Mouse (Mus musculus) forebrain, embryonic 14.5 days (tissue): Measurements from ENCODE around the gene Hs3st3a1. TPM values are rescaled to one million over a fixed set of nuclear protein-coding genes. Genes with fewer than 3 reads are reported as not detected.

Experiments
- ATAC-seq: fragments of 200-750 bp; cut with Nextera tagmentation; 2 replicates; pipeline ENCODE4 v1.8.0; 2017; ENCODE audit warnings: mild to moderate bottlenecking, moderate library complexity
- DNase-seq: peaks from one replicate; pipeline ENCODE4 v3.0.0-alpha.2; 2015; ENCODE audit warnings: low spot score
- H3K27ac ChIP-seq: fragments of 300-500 bp; sonication (generic); 2 replicates; pipeline ENCODE4 v1.5.1; 2014; ENCODE audit warnings: low read depth, mild to moderate bottlenecking, control low read depth, low read length, moderate library complexity
- H3K27me3 ChIP-seq: fragments of 300-500 bp; sonication (generic); replicated peaks from 2 replicates; pipeline ENCODE4 v1.6.1; 2014; ENCODE audit warnings: low read length, control low read depth, mixed read lengths; ENCODE audit not compliant: control insufficient read depth, insufficient read depth
- H3K36me3 ChIP-seq: fragments of 300-500 bp; sonication (generic); 2 replicates; pipeline ENCODE4 v1.6.1; 2014; ENCODE audit warnings: low read length, control low read depth; ENCODE audit not compliant: control insufficient read depth, insufficient read depth
- H3K4me1 ChIP-seq: fragments of 300-500 bp; sonication (generic); 2 replicates; pipeline ENCODE4 v1.6.1; 2014; ENCODE audit warnings: antibody characterized with exemption, low read length, control low read depth; ENCODE audit not compliant: control insufficient read depth, insufficient read depth
- H3K4me2 ChIP-seq: fragments of 300-500 bp; sonication (generic); 2 replicates; pipeline ENCODE4 v1.6.1; 2014; ENCODE audit warnings: mild to moderate bottlenecking, control low read depth, low read length
- H3K4me3 ChIP-seq: fragments of 300-500 bp; sonication (generic); 2 replicates; pipeline ENCODE4 v1.5.1; 2014; ENCODE audit warnings: low read depth, low read length, control low read depth
- H3K9ac ChIP-seq: fragments of 300-500 bp; sonication (generic); 2 replicates; pipeline ENCODE4 v1.6.1; 2014; ENCODE audit warnings: mild to moderate bottlenecking, low read length, control low read depth, moderate library complexity
- H3K9me3 ChIP-seq: fragments of 300-500 bp; sonication (generic); replicated peaks from 2 replicates; pipeline ENCODE4 v1.6.1; 2016; ENCODE audit warnings: low read length, control low read depth, mixed read lengths; ENCODE audit not compliant: control insufficient read depth
- WGBS: fragments of 180-500 bp; shearing (Covaris S2); extraction: QIAGEN DNeasy Blood & Tissue Kit; methylation state at CpG from one replicate; pipeline ENCODE4 v1.1.7; 2014; 5-methylcytosine and 5-hydroxymethylcytosine counted together
- polyA plus RNA-seq: library from polyadenylated mRNA; unstranded; fragments of >200 nt; fragmentation: Nextera tagmentation; extraction: Ambion mirVana; gene quantifications from 2 replicates; pipeline ENCODE4 v1.2.1, GENCODE M21; 2014

Hs3st3a1 gene
- polyA plus RNA-seq, 1 experiment from 2014 or later, result 0.32 TPM

GRCm38 (mm10) chr11:64559388-64559787, 124.3 kb downstream of the Hs3st3a1 start:
- no peaks in the 10 kb centered on the region for H3K36me3 ChIP-seq
- H3K9me3 ChIP-seq, result no peaks in the 10 kb centered on the region
- no peaks in the 10 kb centered on the region for H3K27me3 ChIP-seq
- no peak overlapping the region for H3K4me3 ChIP-seq
- H3K4me1 ChIP-seq, result no peaks in the 10 kb centered on the region
- no peak overlapping the region for H3K9ac ChIP-seq
- 83% methylated on average over 1 of the region's 1 CpGs for WGBS
- H3K27ac ChIP-seq, result no peak overlapping the region
- no peak overlapping the region for H3K4me2 ChIP-seq
- DNase-seq (no peak), ATAC-seq (no peak)

DNA sequence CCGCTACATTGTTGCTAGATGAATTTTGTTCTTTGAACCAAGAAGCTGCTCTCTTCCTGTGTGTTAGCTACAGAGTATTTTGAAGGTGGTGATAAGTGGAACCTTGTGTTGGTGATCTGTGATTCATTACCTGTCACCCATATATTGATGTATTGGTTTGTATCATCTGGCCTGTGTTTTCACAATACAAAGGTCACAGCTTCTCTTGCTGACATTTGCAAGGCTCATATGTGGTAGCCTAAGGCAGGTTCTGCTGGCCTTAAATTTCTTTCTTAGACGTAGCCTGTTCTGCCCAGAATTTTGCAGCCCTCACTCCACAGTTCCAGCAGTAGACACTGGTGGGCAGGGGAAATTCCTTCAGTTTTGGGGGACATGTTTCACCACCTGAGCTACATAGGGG, 125.3 kb downstream of the Hs3st3a1 start:
- no peak overlapping the region for H3K4me2 ChIP-seq
- WGBS, result 86% methylated on average over 2 of the region's 2 CpGs
- no peak for ATAC-seq

DNA sequence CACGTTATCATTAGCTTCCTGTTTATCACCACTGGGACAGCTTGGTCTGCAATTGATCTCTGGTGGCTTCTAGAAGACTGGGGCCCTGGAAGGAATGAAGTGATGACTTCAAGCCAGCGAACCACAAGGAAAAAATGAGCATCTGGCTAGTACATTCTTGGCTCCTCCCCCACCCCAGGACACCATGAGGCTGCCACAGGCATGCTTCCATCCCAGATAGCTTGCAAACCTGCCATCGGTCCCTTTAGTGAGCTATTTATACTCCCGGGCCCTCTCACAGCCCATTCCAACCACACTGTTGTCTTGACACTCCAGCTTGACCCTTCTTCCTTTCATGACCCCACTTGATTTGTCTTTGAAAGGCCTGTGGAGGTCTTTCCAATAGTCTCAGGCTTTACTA, 127.6 kb downstream of the Hs3st3a1 start:
- ATAC-seq (no peak), DNase-seq (no peak)
- Histone ChIP-seq H3K36me3 (no peaks in the 10 kb centered on the region), H3K27ac (no peak overlapping the region), H3K9me3 (no peaks in the 10 kb centered on the region), H3K4me1 (no peaks in the 10 kb centered on the region), H3K4me3 (no peak overlapping the region), H3K9ac (no peak overlapping the region), H3K27me3 (no peaks in the 10 kb centered on the region), H3K4me2 (no peak overlapping the region)
- 78% methylated on average over 4 of the region's 4 CpGs for WGBS

More for the DNA sequence above, 125.3 kb downstream of the Hs3st3a1 start:
- no peak overlapping the region for H3K9ac ChIP-seq
- H3K9me3 ChIP-seq, result no peaks in the 10 kb centered on the region
- no peak overlapping the region for H3K27ac ChIP-seq
- no peaks in the 10 kb centered on the region for H3K27me3 ChIP-seq
- no peaks in the 10 kb centered on the region for H3K36me3 ChIP-seq
- no peak overlapping the region for H3K4me3 ChIP-seq
- H3K4me1 ChIP-seq, result no peaks in the 10 kb centered on the region
- no peak for DNase-seq

Other genes starting within 250 kb of the Hs3st3a1 start
- 0.17 TPM in 1 of 2 replicates, not detected in the other for gene F930015N05Rik, start 1.3 kb downstream of the Hs3st3a1 start, polyA plus RNA-seq